Mouse (Mus musculus) cerebellum, postnatal 10 days (tissue): ENCODE measurements around the gene Spata9.

Experiments
- DNase-seq, 2 experiments: peaks; one replicate each; pipeline ENCODE4 v3.0.0; 2021; ENCODE audit warnings: mixed read lengths in 2 of 2

Spata9 gene

GRCm38 (mm10) chr13:75992169-75993028 is 25.4 kb downstream of the Spata9 start:
- DNase-seq, result peak; percentile 46 to 61

- DNase-seq, result no peak
These were observed 36.3 kb downstream of the Spata9 start for GRCm38 (mm10) chr13:76003272-76003671.

GRCm38 (mm10) chr13:76014511-76014910 is 47.6 kb downstream of the Spata9 start:
- DNase-seq, result no peak

- DNase-seq, result peak; percentile 3 to 19
These were observed 50.5 kb downstream of the Spata9 start for GRCm38 (mm10) chr13:76017465-76017864.

GRCm38 (mm10) chr13:76017974-76018843 is 51.3 kb downstream of the Spata9 start, which contains the start of gene Rfesd:
Rfesd (minus strand) TSS chr13:76018719.
- peak; percentile 98 to 99 for DNase-seq

- peak in 1 of 2 experiments; percentile 13 for DNase-seq
These were observed 52.0 kb downstream of the Spata9 start for GRCm38 (mm10) chr13:76018844-76019400.

- DNase-seq, result peak; percentile 9 to 16
These were observed 54.8 kb downstream of the Spata9 start for GRCm38 (mm10) chr13:76021782-76022181.

GRCm38 (mm10) chr13:76024588-76024987 is 57.6 kb downstream of the Spata9 start:
- no peak for DNase-seq

GRCm38 (mm10) chr13:76042455-76042854 is 75.5 kb downstream of the Spata9 start:
- no peak for DNase-seq

- DNase-seq, result no peak
These were observed 78.0 kb downstream of the Spata9 start for GRCm38 (mm10) chr13:76044971-76045370.
